Mouse (Mus musculus) forebrain, embryonic 15.5 days (tissue): ENCODE measurements at regions not wholly inside any gene's neighbourhood (a gene's known extent, or its start where the extent isn't known, plus 50 kb on each side); places are given as distances from the start of the nearest gene placed in this dataset.

Source experiments
- ATAC-seq: fragments of 200-750 bp; cut with Nextera tagmentation; replicated peaks from 2 replicates; pipeline ENCODE4 v1.8.0; 2017; ENCODE audit warnings: mild to moderate bottlenecking, moderate TSS enrichment, moderate library complexity
- H3K27ac ChIP-seq: fragments of 300-500 bp; sonication (generic); replicated peaks from 2 replicates; pipeline ENCODE4 v1.5.1; 2015; ENCODE audit warnings: mild to moderate bottlenecking, inconsistent platforms
- H3K27me3 ChIP-seq: fragments of 300-500 bp; sonication (generic); 2 replicates; pipeline ENCODE4 v1.6.1; 2015; ENCODE audit warnings: inconsistent platforms
- H3K36me3 ChIP-seq: fragments of 300-500 bp; sonication (generic); 2 replicates; pipeline ENCODE4 v1.6.1; 2015; ENCODE audit warnings: mild to moderate bottlenecking, inconsistent platforms
- H3K4me1 ChIP-seq: fragments of 300-500 bp; sonication (generic); 2 replicates; pipeline ENCODE4 v1.6.1; 2015; ENCODE audit warnings: inconsistent platforms
- H3K4me2 ChIP-seq: fragments of 300-500 bp; sonication (generic); replicated peaks from 2 replicates; pipeline ENCODE4 v1.6.1; 2015; ENCODE audit warnings: mild to moderate bottlenecking, inconsistent platforms
- H3K4me3 ChIP-seq: fragments of 300-500 bp; sonication (generic); 2 replicates; pipeline ENCODE4 v1.5.1; 2015; ENCODE audit warnings: mild to moderate bottlenecking, inconsistent platforms
- H3K9ac ChIP-seq: fragments of 300-500 bp; sonication (generic); replicated peaks from 2 replicates; pipeline ENCODE4 v1.6.1; 2015; ENCODE audit warnings: mild to moderate bottlenecking, inconsistent platforms
- H3K9me3 ChIP-seq: fragments of 300-500 bp; sonication (generic); 2 replicates; pipeline ENCODE4 v1.6.1; 2016; ENCODE audit warnings: inconsistent platforms
- WGBS: fragments of 180-500 bp; shearing (Covaris S2); methylation state at CpG from one replicate; pipeline ENCODE4 v1.1.7; 2015; ENCODE audit warnings: mixed read lengths; 5-methylcytosine and 5-hydroxymethylcytosine counted together

GRCm38 (mm10) chrX:21293666-21294065 is 118.2 kb upstream of the Gm21876 start:
- no peak for ATAC-seq
- H3K4me3 ChIP-seq, result no peak overlapping the region
- H3K4me2 ChIP-seq, result no peak overlapping the region
- 13% methylated on average over 5 of the region's 5 CpGs for WGBS
- no peaks in the 10 kb centered on the region for H3K9me3 ChIP-seq
- no peaks in the 10 kb centered on the region for H3K4me1 ChIP-seq
- no peak overlapping the region for H3K9ac ChIP-seq
- H3K27ac ChIP-seq, result no peak overlapping the region
- H3K27me3 ChIP-seq, result no peaks in the 10 kb centered on the region
- H3K36me3 ChIP-seq, result no peaks in the 10 kb centered on the region

- no peaks in the 10 kb centered on the region for H3K36me3 ChIP-seq
- H3K27ac ChIP-seq, result no peak overlapping the region
- H3K9me3 ChIP-seq, result no peaks in the 10 kb centered on the region
- no peaks in the 10 kb centered on the region for H3K4me1 ChIP-seq
- no peak overlapping the region for H3K4me3 ChIP-seq
- no peak overlapping the region for H3K4me2 ChIP-seq
- H3K9ac ChIP-seq, result no peak overlapping the region
- H3K27me3 ChIP-seq, result no peaks in the 10 kb centered on the region
- no peak for ATAC-seq
- 29% methylated on average over 1 of the region's 1 CpGs for WGBS
Observed at GRCm38 (mm10) chrX:21295460-21295859, 120.0 kb upstream of the Gm21876 start.

DNA sequence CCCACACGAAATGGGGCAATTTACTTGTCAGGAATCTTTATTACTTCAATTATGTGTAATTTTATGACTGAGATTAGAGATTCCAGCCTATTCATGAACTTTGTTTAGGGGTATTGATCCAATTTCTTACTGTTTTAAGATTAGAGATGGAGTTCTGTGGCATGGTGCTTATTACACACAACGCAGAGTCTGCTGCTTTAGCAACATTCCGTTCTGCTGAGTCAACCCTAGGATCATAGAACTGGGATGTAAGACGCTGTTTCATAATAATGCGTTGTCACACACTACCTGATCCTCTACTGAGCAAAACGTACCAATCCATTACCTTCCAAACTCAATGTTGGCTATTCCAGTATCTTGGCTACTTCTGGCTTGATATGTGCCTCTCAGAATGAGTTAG is 121.9 kb upstream of the Gm21876 start:
- no peak overlapping the region for H3K4me3 ChIP-seq
- no peak for ATAC-seq
- no peaks in the 10 kb centered on the region for H3K9me3 ChIP-seq
- H3K4me2 ChIP-seq, result no peak overlapping the region
- WGBS, result 77% methylated on average over 6 of the region's 6 CpGs
- no peak overlapping the region for H3K27ac ChIP-seq
- no peaks in the 10 kb centered on the region for H3K4me1 ChIP-seq
- no peaks in the 10 kb centered on the region for H3K36me3 ChIP-seq
- H3K9ac ChIP-seq, result no peak overlapping the region
- H3K27me3 ChIP-seq, result no peaks in the 10 kb centered on the region

GRCm38 (mm10) chrX:21334499-21335032 is 149.8 kb upstream of the Agtr2 start:
- Histone ChIP-seq H3K4me2 (peak overlapping the region; percentile 36), H3K27me3 (no peaks in the 10 kb centered on the region), H3K9me3 (no peaks in the 10 kb centered on the region), H3K36me3 (no peaks in the 10 kb centered on the region), H3K27ac (no peak overlapping the region), H3K4me3 (peak overlapping the region; percentile 27), H3K4me1 (no peaks in the 10 kb centered on the region), H3K9ac (no peak overlapping the region)
- no peak for ATAC-seq
- 35% methylated on average over 13 of the region's 13 CpGs for WGBS

GRCm38 (mm10) chrX:21344397-21344796 is 139.9 kb upstream of the Agtr2 start:
- Histone ChIP-seq H3K4me2 (no peak overlapping the region), H3K4me1 (no peaks in the 10 kb centered on the region), H3K9ac (no peak overlapping the region), H3K4me3 (no peak overlapping the region), H3K36me3 (no peaks in the 10 kb centered on the region), H3K27me3 (no peaks in the 10 kb centered on the region), H3K27ac (no peak overlapping the region), H3K9me3 (no peaks in the 10 kb centered on the region)
- WGBS, result 61% methylated on average over 1 of the region's 1 CpGs
- ATAC-seq, result no peak

GRCm38 (mm10) chrX:21350503-21350902 is 133.8 kb upstream of the Agtr2 start:
- Histone ChIP-seq H3K27me3 (no peaks in the 10 kb centered on the region), H3K36me3 (no peaks in the 10 kb centered on the region), H3K9ac (no peak overlapping the region), H3K4me1 (no peaks in the 10 kb centered on the region), H3K9me3 (no peaks in the 10 kb centered on the region), H3K4me3 (no peak overlapping the region), H3K4me2 (no peak overlapping the region), H3K27ac (no peak overlapping the region)
- 33% methylated on average over 4 of the region's 4 CpGs for WGBS
- ATAC-seq, result no peak

DNA sequence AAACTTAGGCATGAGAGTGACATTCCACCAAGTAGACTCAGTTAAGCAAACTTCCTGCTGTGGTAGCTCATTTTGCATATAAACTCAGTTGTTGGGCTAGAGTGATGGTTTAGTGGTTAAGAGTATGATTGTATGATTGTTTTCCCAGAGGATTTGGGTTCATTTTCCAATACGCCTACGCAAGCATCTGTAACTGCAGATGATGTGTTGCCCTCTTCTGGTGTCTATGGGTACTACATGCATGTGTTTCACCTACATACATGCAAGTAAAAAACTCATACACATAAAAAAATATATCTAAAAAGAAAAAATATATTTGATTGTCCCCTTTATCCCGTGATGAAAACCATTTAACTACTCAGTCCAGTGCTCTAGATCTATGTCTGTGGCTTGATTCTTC is 132.0 kb upstream of the Agtr2 start:
- Histone ChIP-seq H3K27ac (no peak overlapping the region), H3K36me3 (no peaks in the 10 kb centered on the region), H3K4me1 (no peaks in the 10 kb centered on the region), H3K4me2 (no peak overlapping the region), H3K9ac (no peak overlapping the region), H3K27me3 (no peaks in the 10 kb centered on the region), H3K9me3 (no peaks in the 10 kb centered on the region), H3K4me3 (no peak overlapping the region)
- WGBS, result 60% methylated on average over 3 of the region's 3 CpGs
- no peak for ATAC-seq

DNA sequence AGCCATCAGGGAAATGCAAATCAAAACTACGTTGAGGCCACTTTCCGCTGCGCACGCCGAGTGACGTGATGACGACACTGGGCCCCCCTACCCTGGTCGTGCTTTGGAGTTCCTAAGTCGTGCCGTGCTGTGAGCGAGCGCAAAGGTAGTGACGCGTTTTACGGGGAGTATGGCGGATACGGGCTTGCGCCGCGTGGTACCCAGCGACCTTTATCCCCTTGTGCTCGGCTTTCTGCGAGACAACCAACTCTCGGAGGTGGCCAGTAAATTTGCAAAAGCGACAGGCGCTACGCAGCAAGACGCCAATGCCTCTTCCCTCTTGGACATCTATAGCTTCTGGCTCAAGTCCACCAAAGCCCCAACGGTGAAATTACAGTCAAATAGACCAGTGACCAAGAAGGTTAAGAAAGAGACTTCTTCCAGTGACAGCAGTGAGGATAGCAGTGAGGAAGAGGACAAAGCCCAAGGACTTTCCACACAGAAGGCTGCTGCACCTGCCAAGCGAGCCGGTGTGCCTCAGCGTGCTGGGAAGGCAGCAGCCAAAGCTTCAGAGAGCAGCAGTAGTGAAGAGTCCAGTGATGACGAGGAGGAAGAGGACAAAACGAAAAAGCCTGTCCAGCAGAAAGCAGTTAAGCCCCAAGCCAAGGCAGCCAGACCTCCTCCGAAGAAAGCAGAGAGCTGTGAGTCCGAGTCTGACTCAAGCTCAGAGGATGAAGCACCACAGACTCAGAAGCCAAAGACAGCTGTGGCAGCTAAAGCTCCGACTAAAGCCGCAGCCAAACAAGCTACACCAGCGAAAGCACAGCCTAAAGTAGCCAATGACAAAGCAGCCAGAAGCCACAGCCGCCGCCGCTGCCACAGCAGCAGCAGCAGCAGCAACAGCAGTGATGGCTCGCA is 123.3 kb upstream of the Agtr2 start:
- H3K4me2 ChIP-seq, result peak overlapping the region; percentile 62
- no peaks in the 10 kb centered on the region for H3K36me3 ChIP-seq
- no peaks in the 10 kb centered on the region for H3K4me1 ChIP-seq
- peak overlapping the region; percentile 52 for H3K9ac ChIP-seq
- H3K27ac ChIP-seq, result peak overlapping the region; percentile 85
- WGBS, result 24% methylated on average over 43 of the region's 43 CpGs
- no peaks in the 10 kb centered on the region for H3K9me3 ChIP-seq
- ATAC-seq, result peak; percentile 98
- H3K4me3 ChIP-seq, result peak overlapping the region; percentile 44
- H3K27me3 ChIP-seq, result no peaks in the 10 kb centered on the region

GRCm38 (mm10) chrX:21385221-21385620 is 99.1 kb upstream of the Agtr2 start:
- no peak for ATAC-seq
- H3K4me2 ChIP-seq, result no peak overlapping the region
- no peak overlapping the region for H3K4me3 ChIP-seq
- H3K9me3 ChIP-seq, result no peaks in the 10 kb centered on the region
- 9% methylated on average over 2 of the region's 2 CpGs for WGBS
- no peaks in the 10 kb centered on the region for H3K27me3 ChIP-seq
- H3K36me3 ChIP-seq, result no peaks in the 10 kb centered on the region
- no peak overlapping the region for H3K9ac ChIP-seq
- no peaks in the 10 kb centered on the region for H3K4me1 ChIP-seq
- no peak overlapping the region for H3K27ac ChIP-seq

DNA sequence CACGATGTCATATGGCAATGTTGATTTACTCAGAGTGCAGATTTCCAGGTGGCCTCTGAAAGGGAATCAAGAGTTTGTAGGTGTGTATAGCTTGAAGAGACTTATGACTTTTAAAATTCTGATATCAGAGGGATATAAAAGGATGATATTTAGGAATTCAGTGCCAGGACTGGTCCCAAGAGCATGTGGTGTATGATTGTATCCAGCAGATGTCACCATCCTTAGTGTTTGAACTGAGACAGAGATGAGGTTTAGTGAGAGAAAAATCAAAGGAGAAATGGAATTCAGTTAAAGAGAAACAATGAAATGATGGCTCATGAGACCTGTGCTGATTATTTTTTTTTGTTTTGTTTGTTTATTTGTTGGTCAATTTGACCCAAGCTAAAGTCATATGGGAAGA is 94.4 kb upstream of the Agtr2 start:
- no peak overlapping the region for H3K4me3 ChIP-seq
- H3K27me3 ChIP-seq, result no peaks in the 10 kb centered on the region
- H3K9me3 ChIP-seq, result no peaks in the 10 kb centered on the region
- no peaks in the 10 kb centered on the region for H3K4me1 ChIP-seq
- 81% methylated on average over 1 of the region's 1 CpGs for WGBS
- H3K9ac ChIP-seq, result no peak overlapping the region
- H3K27ac ChIP-seq, result no peak overlapping the region
- no peaks in the 10 kb centered on the region for H3K36me3 ChIP-seq
- no peak overlapping the region for H3K4me2 ChIP-seq
- ATAC-seq, result no peak

DNA sequence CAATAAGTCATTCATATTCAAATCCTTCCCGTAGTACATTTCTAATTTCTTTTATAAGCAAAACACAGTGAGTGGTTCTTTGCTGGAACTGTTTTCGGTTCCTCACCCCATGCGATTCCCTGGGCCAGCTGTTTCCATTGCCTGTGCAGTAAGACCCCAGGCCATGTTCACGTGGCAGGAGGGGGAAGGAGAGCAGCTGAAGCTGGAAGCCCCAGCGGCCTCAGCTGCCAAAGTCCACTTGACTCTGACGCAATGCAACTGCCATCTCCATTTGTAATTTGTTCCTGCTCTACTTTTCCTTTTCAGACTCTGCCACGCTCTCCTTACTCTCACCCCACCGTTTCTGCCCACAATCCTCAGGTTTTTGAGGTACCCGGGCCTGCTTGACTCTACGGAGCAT is 91.1 kb upstream of the Agtr2 start:
- Histone ChIP-seq H3K4me2 (no peak overlapping the region), H3K4me3 (no peak overlapping the region), H3K9me3 (no peaks in the 10 kb centered on the region), H3K27me3 (no peaks in the 10 kb centered on the region), H3K9ac (no peak overlapping the region), H3K4me1 (no peaks in the 10 kb centered on the region), H3K36me3 (no peaks in the 10 kb centered on the region), H3K27ac (no peak overlapping the region)
- whole genome bisulfite sequencing, result 73% methylated on average over 10 of the region's 10 CpGs
- no peak for ATAC-seq

DNA sequence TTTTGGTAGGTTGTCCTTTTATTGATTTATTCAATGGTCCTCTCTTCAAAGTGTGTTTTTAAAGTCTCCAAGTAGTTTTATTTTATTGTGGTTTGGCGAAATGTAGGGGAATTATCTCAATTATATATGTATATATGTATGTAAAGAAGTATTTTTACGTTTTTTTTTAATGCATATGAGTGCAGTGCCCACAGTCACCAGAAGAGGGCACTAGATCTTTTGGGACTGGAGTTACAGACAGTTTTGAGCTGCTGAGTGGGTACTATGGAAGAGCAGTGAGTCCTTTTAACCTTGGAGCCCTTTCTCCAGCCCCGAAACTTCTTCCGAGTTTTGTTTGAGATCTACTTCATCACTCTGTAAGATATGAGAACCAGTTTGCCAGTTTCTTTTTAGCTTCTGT is 59.5 kb upstream of the Agtr2 start:
- no peaks in the 10 kb centered on the region for H3K4me1 ChIP-seq
- no peak overlapping the region for H3K9ac ChIP-seq
- H3K36me3 ChIP-seq, result no peaks in the 10 kb centered on the region
- 52% methylated on average over 4 of the region's 4 CpGs for WGBS
- no peaks in the 10 kb centered on the region for H3K9me3 ChIP-seq
- no peak overlapping the region for H3K4me3 ChIP-seq
- H3K4me2 ChIP-seq, result no peak overlapping the region
- ATAC-seq, result no peak
- no peak overlapping the region for H3K27ac ChIP-seq
- H3K27me3 ChIP-seq, result no peaks in the 10 kb centered on the region

DNA sequence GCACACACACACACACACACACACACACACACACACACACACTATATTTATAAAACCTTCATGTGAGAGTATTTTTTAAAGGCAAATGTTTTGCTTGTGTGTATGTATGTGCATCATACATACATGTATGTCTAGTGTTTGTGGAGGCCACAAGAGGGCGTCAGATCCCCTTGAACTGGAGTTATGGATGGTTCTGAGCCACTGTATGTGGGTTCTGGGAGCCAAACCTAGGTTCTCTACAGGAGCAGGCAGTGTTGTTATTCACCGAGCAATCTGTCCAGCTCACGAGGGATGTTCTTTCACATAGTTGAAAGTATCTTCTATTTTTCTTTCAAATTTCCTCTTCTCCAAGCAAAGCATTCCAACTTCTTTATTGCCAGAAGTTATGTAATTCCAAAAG is 56.3 kb upstream of the Agtr2 start:
- Histone ChIP-seq H3K27ac (no peak overlapping the region), H3K9me3 (no peaks in the 10 kb centered on the region), H3K4me2 (no peak overlapping the region), H3K9ac (no peak overlapping the region), H3K4me3 (no peak overlapping the region), H3K4me1 (no peaks in the 10 kb centered on the region), H3K36me3 (no peaks in the 10 kb centered on the region), H3K27me3 (no peaks in the 10 kb centered on the region)
- 62% methylated on average over 3 of the region's 3 CpGs for WGBS
- no peak for ATAC-seq
